Mouse (Mus musculus) spleen, adult 2 months (tissue): Measurements from ENCODE around the gene Defb43. TPM values are rescaled to one million over a fixed set of nuclear protein-coding genes. Genes with fewer than 3 reads are reported as not detected.

Experiments
- DNase-seq, 2 experiments: peaks; one replicate each; pipeline versions ENCODE4 v3.0.0 to v3.0.0-alpha.2; 2012 to 2021; ENCODE audit warnings: low spot score in 2 of 2, low read depth in 1 of 2
- H3K27ac ChIP-seq: fragments of 200-500 bp; 2 replicates; pipeline ENCODE4 v1.5.1; 2012; ENCODE audit warnings: low read length, inconsistent platforms; ENCODE audit not compliant: insufficient read depth
- H3K27me3 ChIP-seq: fragments of 200-500 bp; 2 replicates; pipeline ENCODE4 v1.6.1; 2012; ENCODE audit warnings: mild to moderate bottlenecking, moderate library complexity, low read length, inconsistent platforms; ENCODE audit not compliant: control insufficient read depth, insufficient read depth
- H3K36me3 ChIP-seq: fragments of 200-500 bp; 2 replicates; pipeline ENCODE4 v1.6.1; 2012; ENCODE audit warnings: mild to moderate bottlenecking, low read length, inconsistent platforms; ENCODE audit not compliant: control insufficient read depth, insufficient read depth
- H3K4me1 ChIP-seq: fragments of 200-500 bp; 2 replicates; pipeline ENCODE4 v1.6.1; 2011; ENCODE audit warnings: inconsistent platforms; ENCODE audit not compliant: control insufficient read depth, insufficient read depth, insufficient read length
- H3K4me3 ChIP-seq: fragments of 200-500 bp; 2 replicates; pipeline ENCODE4 v1.5.1; 2011; ENCODE audit warnings: mild to moderate bottlenecking, inconsistent platforms; ENCODE audit not compliant: insufficient read depth, insufficient read length; ENCODE audit errors: extremely low read depth
- CTCF ChIP-seq: fragments of 200-500 bp; IDR thresholded peaks from 2 replicates; pipeline ENCODE4 v1.5.1; 2011; ENCODE audit warnings: mild to moderate bottlenecking, inconsistent platforms; ENCODE audit not compliant: insufficient read depth, insufficient read length, insufficient replicate concordance; ENCODE audit errors: extremely low read depth
- POLR2A ChIP-seq: fragments of 200-500 bp; IDR thresholded peaks from 2 replicates; pipeline ENCODE4 v1.6.1; 2011; ENCODE audit warnings: low read depth, low read length, inconsistent platforms
- WGBS: fragments of 180-500 bp; shearing (Covaris S2); methylation state at CpG from one replicate; pipeline ENCODE4 v1.1.7; 2018; 5-methylcytosine and 5-hydroxymethylcytosine counted together
- polyA plus RNA-seq: library from polyadenylated mRNA; depleted of rRNA; stranded (reverse); fragments of >200 nt; gene quantifications from 2 replicates; pipeline ENCODE4 v1.2.3, GENCODE M21; 2012

Gene Defb43
- polyA plus RNA-seq, 1 experiment: not detected

DNA sequence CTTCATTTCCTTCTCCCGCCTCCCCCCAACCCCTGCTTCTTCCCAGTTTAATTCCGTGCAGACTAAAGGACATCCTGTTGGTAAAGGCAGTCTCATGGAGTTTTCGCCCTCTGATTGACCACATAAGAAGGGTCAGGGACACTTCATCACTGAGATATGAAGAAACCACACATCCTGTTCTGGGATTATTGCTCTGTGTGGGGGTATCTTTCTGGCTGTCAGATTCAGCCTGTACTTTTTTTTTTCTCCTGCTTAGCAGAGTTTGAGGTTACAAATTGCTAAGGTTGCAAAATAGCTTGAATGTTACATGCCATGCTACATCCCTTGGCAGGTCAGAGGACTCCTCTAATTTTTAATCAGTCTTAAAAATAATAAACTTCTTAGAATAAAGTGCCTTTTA lies 20.3 kb upstream of the Defb43 start:
- 27% methylated on average over 3 of the region's 3 CpGs for WGBS
- no peaks in the 10 kb centered on the region for H3K27me3 ChIP-seq
- no peak overlapping the region for H3K27ac ChIP-seq
- TF ChIP-seq CTCF (no peak), POLR2A (no peak)
- H3K36me3 ChIP-seq: no peaks in the 10 kb centered on the region
- H3K4me3 ChIP-seq: no peak overlapping the region
- no peaks in the 10 kb centered on the region; the same call in 1 of the 2 replicates for H3K4me1 ChIP-seq
- no peak for DNase-seq

DNA sequence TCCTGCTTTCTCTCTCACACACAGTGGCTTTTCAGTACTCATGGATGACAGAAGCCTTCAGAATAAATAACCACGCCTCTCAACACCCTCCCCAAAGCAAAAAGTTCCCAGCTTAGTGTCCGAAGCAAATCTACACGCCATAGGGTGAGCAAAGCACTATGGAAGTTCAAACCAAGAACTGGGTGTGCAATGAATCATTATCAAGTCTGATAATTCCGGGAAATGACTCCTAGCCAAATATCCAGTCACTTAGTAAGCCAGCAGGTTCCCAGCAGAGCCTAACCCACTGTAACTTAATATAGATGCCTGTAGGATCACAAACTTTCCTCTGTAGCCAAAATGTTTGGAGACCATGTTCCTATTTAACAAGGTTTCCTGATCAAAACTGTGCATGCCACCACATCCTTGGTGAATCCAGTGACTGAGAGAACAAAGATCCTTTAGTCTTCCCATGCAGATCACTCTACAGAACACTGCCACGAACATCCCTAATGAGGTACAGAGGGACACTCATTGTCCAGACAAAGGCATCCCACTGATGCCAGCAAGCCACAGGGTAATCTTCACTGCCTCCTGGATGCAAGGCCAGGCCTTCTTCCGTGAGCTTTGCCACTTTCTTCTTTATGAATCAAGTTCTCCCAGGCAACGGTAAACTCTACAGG lies 19.6 kb upstream of the Defb43 start:
- DNase-seq: no peak
- Histone ChIP-seq H3K4me3 (no peak overlapping the region), H3K4me1 (no peaks in the 10 kb centered on the region; the same call in 1 of the 2 replicates), H3K27ac (no peak overlapping the region), H3K36me3 (no peaks in the 10 kb centered on the region), H3K27me3 (no peaks in the 10 kb centered on the region)
- no peak for TF ChIP-seq CTCF
- TF ChIP-seq POLR2A: no peak
- 88% methylated on average over 7 of the region's 7 CpGs for WGBS

DNA sequence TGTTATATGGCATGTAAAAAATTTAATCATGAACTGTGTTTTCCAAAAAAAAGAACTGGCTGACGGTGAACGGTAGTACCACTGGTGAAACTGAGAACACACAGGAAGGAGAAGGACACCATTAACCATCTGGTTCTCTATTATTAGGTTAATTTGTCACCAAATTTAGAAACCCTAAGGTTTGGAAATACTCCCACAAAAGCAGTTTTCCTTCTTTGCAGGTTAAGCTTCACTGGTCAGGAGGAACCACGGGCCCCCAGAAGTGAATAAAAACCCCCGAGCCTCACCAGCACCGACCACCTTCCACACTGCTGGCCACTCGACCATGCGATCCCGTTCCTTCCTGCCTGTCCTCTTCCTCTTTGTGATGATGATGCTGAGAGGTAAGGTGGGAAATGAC lies 13.8 kb upstream of the Defb43 start, which contains the start of gene Defb47:
Gene Defb47, plus strand, starts transcription at position 301 of the 400 bp plus-strand sequence.
- Histone ChIP-seq H3K27me3 (no peaks in the 10 kb centered on the region), H3K27ac (no peak within 1 kb of the TSS), H3K36me3 (no peaks in the 10 kb centered on the region), H3K4me3 (no peak within 1 kb of the TSS), H3K4me1 (no peaks in the 10 kb centered on the region)
- 30% methylated on average over 8 of the region's 8 CpGs for WGBS
- no peak for TF ChIP-seq POLR2A
- TF ChIP-seq CTCF: no peak
- no peak for DNase-seq

DNA sequence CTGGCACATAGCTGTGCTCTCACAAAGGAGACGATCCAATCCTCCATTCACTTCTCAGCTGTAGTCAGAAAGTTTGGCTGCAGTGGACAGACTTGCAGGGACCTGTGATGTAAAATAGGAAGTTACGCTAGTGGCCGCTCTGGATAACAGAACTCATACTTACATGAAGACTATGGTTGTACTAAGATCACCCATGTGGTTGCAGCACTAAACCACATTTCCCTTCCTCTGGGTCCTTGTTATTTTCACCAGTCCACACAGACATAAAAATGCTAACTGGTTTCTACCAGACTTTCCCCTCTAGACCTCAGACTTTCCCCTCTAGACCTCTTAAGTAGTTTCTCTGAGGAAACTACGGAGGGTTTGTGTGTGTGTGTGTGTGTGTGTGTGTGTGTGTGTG lies 12.6 kb upstream of the Defb43 start:
- H3K27ac ChIP-seq: no peak overlapping the region
- DNase-seq: no peak
- H3K4me1 ChIP-seq: no peaks in the 10 kb centered on the region
- TF ChIP-seq POLR2A (no peak), CTCF (no peak)
- H3K4me3 ChIP-seq: no peak overlapping the region
- H3K27me3 ChIP-seq: no peaks in the 10 kb centered on the region
- WGBS: 19% methylated on average over 4 of the region's 4 CpGs
- H3K36me3 ChIP-seq: no peaks in the 10 kb centered on the region

DNA sequence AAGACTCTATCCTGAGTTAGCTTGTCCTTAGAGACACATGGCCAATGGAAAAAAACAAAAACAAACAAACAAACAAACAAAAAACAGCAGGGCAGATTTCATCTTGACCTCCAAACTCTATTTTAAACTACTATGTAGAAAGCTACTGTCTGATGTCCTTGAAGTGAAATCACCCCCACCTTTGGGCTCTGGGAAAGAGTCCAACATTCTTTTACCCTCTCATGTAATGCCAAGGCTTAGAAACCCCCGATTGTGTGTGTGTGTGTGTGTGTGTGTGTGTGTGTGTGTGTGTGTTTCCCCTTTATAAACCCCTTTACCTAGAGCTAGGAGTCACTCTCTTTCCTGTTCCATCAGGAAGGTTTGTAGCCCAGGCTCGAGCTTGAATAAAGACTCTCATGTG lies 9.0 kb upstream of the Defb43 start:
- Histone ChIP-seq H3K4me3 (no peak overlapping the region), H3K27ac (no peak overlapping the region), H3K27me3 (no peaks in the 10 kb centered on the region), H3K4me1 (no peaks in the 10 kb centered on the region), H3K36me3 (no peaks in the 10 kb centered on the region)
- no peak for DNase-seq
- TF ChIP-seq POLR2A: no peak
- no peak for TF ChIP-seq CTCF
- WGBS: 41% methylated on average over 2 of the region's 2 CpGs

DNA sequence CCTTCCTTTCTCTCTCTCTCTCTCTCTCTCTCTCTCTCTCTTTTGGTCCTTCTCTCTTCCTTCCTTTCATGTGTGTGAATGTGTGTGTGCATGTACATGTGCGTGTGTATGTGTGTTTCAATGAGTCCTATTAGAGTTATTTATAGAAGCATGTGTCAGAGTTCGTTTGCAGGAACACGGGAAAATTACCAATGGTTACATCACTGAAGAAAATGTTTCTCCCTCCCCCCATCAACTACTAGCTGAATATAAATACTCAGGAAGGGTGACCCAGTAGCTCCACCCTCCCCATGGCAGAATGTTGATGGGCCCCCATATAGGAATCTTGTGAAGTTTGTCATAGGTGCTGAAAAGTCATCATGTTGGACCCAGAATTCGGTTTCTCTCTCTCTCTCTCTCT lies 1.5 kb downstream of the Defb43 start:
- Histone ChIP-seq H3K4me1 (no peaks in the 10 kb centered on the region), H3K27me3 (no peaks in the 10 kb centered on the region), H3K4me3 (no peak overlapping the region), H3K27ac (no peak overlapping the region), H3K36me3 (no peaks in the 10 kb centered on the region)
- 69% methylated on average over 4 of the region's 4 CpGs for WGBS
- TF ChIP-seq POLR2A (no peak), CTCF (no peak)
- DNase-seq: no peak

DNA sequence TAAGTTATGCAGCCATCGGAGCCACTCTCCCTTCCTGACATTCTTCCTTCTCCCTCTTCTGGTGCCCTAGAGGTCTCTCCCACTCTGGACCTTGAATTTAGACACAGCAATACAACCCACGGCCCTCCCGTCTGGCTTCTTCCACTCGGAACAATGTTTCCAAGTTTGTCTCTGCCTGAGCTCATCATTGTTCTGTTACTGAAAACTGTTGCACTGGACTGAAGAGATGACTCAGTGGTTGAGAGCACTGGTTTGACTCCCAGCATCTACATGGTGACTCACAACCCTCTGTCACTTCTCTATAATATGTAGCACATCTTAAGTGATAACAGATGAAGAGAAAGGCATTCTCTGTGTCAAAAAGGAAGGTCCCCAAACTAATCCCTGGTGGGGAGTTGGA lies 3.1 kb downstream of the Defb43 start:
- H3K4me3 ChIP-seq: no peak overlapping the region
- no peaks in the 10 kb centered on the region for H3K4me1 ChIP-seq
- WGBS: 82% methylated on average over 4 of the region's 4 CpGs
- no peak for DNase-seq
- H3K27ac ChIP-seq: no peak overlapping the region
- H3K36me3 ChIP-seq: no peaks in the 10 kb centered on the region
- no peaks in the 10 kb centered on the region for H3K27me3 ChIP-seq
- no peak for TF ChIP-seq CTCF
- no peak for TF ChIP-seq POLR2A
